Mouse (Mus musculus) liver, embryonic 13.5 days (tissue): Measurements from ENCODE around the gene Nudt8. TPM values are rescaled to one million over a fixed set of nuclear protein-coding genes. Genes with fewer than 3 reads are reported as not detected.
A peak's percentile ranks its signal among the peaks of the same experiment; 100 is the strongest.
"Not testable (repeated sequence)": the region's sequence is repeated elsewhere in the genome, so short reads cannot be mapped to it uniquely, and the experiment has no call there.

Experiments used
- ATAC-seq: fragments of 200-750 bp; cut with Nextera tagmentation; 2 replicates; pipeline ENCODE4 v1.8.0; 2017; ENCODE audit warnings: low read depth, mild to moderate bottlenecking, moderate number of reproducible peaks, moderate library complexity
- DNase-seq: peaks from one replicate; pipeline ENCODE4 v3.0.0; 2022
- H3K27ac ChIP-seq: fragments of 300-500 bp; sonication (generic); 2 replicates; pipeline ENCODE4 v1.5.1; 2015; ENCODE audit warnings: moderate library complexity, mild to moderate bottlenecking, inconsistent platforms
- H3K27me3 ChIP-seq: fragments of 300-500 bp; sonication (generic); 2 replicates; pipeline ENCODE4 v1.6.1; 2015; ENCODE audit warnings: mild to moderate bottlenecking, inconsistent platforms
- H3K36me3 ChIP-seq: fragments of 300-500 bp; sonication (generic); 2 replicates; pipeline ENCODE4 v1.6.1; 2015; ENCODE audit warnings: mild to moderate bottlenecking, inconsistent platforms
- H3K4me1 ChIP-seq: fragments of 300-500 bp; sonication (generic); replicated peaks from 2 replicates; pipeline ENCODE4 v1.6.1; 2015; ENCODE audit warnings: inconsistent platforms
- H3K4me2 ChIP-seq: fragments of 300-500 bp; sonication (generic); 2 replicates; pipeline ENCODE4 v1.6.1; 2015; ENCODE audit warnings: inconsistent platforms, mild to moderate bottlenecking, moderate library complexity
- H3K4me3 ChIP-seq: fragments of 300-500 bp; sonication (generic); replicated peaks from 2 replicates; pipeline ENCODE4 v1.5.1; 2015; ENCODE audit warnings: mild to moderate bottlenecking, inconsistent platforms
- H3K9ac ChIP-seq: fragments of 300-500 bp; sonication (generic); 2 replicates; pipeline ENCODE4 v1.6.1; 2015; ENCODE audit warnings: mild to moderate bottlenecking, inconsistent platforms
- H3K9me3 ChIP-seq: fragments of 300-500 bp; sonication (generic); replicated peaks from 2 replicates; pipeline ENCODE4 v1.6.1; 2016; ENCODE audit warnings: inconsistent platforms
- WGBS: fragments of 180-500 bp; shearing (Covaris S2); methylation state at CpG from one replicate; pipeline ENCODE4 v1.1.7; 2015; ENCODE audit not compliant: insufficient replicate concordance; 5-methylcytosine and 5-hydroxymethylcytosine counted together
- polyA plus RNA-seq: library from polyadenylated mRNA; unstranded; fragments of >200 nt; fragmentation: Nextera tagmentation; extraction: Ambion mirVana; gene quantifications from 2 replicates; pipeline ENCODE4 v1.2.1, GENCODE M21; 2015

The Nudt8 gene
- polyA plus RNA-seq, 1 experiment from 2014 or later, result 15.9 TPM

DNA sequence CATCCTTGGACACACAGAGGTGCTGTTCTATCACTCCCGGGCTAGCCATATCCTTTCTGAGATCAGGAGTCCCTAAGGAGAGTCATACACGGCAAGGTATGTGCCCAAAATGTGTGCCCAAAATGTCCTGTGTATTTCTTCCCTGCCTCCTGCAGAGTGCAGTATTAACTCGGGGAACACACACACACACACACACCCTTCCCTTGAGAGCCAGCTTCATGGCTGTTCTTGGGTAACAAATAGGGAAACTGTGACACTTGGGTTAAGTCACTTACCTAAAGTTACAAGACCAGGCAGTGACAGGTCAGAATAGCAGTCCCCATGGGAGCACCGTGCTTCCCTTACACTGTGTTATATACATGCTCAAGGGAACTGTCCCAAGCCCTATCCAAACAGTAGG lies 36.4 kb upstream of the Nudt8 start:
- Histone ChIP-seq H3K9me3 (no peaks in the 10 kb centered on the region), H3K9ac (no peak overlapping the region), H3K4me1 (peaks cover 10% of the 10 kb centered on the region), H3K27me3 (0 out of 2 replicates have a peak, but pooled peaks cover 3% of the 10 kb centered on the region), H3K36me3 (no peaks in the 10 kb centered on the region), H3K4me2 (no peak overlapping the region), H3K27ac (no peak overlapping the region), H3K4me3 (no peak overlapping the region)
- WGBS, result 58% methylated on average over 4 of the region's 4 CpGs
- no peak for DNase-seq
- no peak for ATAC-seq

DNA sequence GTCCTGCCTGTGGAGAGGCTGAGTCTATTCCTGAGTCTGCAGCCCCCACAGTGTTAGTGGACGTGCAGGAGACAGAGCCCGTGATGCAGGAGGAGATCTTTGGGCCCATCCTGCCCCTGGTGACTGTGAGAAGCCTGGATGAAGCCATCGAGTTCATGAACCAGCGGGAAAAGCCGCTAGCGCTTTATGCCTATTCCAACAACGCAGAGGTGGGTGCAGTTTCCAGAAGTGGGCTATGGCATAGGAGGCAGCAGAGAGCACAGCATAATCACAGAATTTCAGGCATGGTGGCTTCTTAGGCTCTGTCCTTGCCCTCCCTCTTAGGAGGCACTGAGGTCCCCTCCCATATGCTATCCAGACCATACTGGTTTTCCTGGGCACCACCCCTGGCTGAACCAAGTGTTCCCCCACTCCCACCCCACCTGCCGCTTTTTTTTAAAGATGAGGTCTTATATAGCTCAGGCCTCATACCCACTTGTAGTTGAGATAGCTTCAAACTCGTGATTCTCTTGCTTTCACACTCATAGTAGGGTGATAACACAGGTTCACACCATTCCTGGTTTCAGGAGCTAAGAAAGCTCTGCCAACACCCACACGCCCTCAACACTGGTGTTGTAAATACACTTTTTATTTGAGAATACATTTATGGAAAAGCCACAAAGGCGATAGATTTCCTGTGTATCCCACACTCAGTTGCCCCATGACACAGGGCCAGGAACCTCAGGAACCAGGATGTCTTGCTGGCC lies 33.9 kb upstream of the Nudt8 start:
- ATAC-seq (no peak), DNase-seq (no peak)
- Histone ChIP-seq H3K9me3 (no peaks in the 10 kb centered on the region), H3K4me1 (peaks cover 12% of the 10 kb centered on the region), H3K27ac (no peak overlapping the region), H3K9ac (no peak overlapping the region), H3K27me3 (0 out of 2 replicates have a peak, but pooled peaks cover 3% of the 10 kb centered on the region), H3K4me2 (no peak overlapping the region), H3K4me3 (no peak overlapping the region), H3K36me3 (no peaks in the 10 kb centered on the region)
- WGBS, result 64% methylated on average over 11 of the region's 11 CpGs

DNA sequence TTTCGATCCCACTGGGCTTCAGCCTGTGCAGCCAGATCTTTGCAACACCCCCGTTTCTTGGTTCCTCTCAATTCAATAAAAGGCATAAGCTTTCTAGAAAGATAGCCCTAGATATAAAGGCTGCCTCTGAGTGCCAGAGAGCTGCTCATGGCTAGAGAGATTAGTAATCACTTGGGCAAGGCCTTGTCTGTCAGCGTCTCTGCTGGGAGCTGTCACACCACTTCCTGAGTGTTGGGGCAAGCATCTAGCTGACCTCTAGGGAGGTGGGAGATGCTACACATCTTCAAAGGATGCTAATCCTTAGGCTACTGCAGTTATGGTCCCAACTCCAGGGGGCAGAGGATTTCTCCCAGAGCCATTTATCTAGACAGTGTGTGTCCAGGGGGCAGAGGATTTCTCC lies 33.1 kb upstream of the Nudt8 start:
- H3K9ac ChIP-seq, result no peak overlapping the region
- WGBS, result 33% methylated on average over 3 of the region's 3 CpGs
- DNase-seq (no peak), ATAC-seq (no peak)
- peaks cover 19% of the 10 kb centered on the region for H3K4me1 ChIP-seq
- H3K4me2 ChIP-seq, result no peak overlapping the region
- H3K9me3 ChIP-seq, result no peaks in the 10 kb centered on the region
- no peaks in the 10 kb centered on the region for H3K36me3 ChIP-seq
- 0 out of 2 replicates have a peak, but pooled peaks cover 3% of the 10 kb centered on the region for H3K27me3 ChIP-seq
- no peak overlapping the region for H3K27ac ChIP-seq
- no peak overlapping the region for H3K4me3 ChIP-seq

DNA sequence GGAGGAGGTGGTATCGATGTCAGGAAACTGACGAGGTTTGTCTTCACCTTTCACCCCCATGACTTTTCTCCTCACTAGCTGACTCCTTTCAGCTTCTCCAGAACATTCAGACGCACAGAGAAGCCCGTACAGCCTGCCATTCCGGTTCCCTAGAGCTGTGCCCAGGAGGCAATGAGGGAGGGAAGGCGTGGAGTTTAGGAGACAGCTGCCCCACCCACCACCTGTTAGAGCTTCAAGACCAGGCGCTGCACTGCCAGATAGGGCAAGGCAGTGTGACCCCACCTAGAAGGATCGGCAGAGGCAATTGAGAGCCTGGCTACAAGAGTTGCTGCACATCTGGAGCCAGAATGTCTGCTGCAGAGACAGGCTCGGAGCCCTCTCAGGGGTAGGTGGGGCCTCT lies 28.2 kb upstream of the Nudt8 start, which contains the start of gene Aldh3b2:
TSS of gene Aldh3b2 (plus strand) at position 100 of the 400 bp plus-strand sequence.
- ATAC-seq, result peak; percentile 87
- Histone ChIP-seq H3K36me3 (no peaks in the 10 kb centered on the region), H3K27ac (peak within 1 kb of the TSS; percentile 2; the same call in 1 of the 2 replicates), H3K4me1 (peaks cover 26% of the 10 kb centered on the region), H3K4me3 (no peak within 1 kb of the TSS), H3K9me3 (no peaks in the 10 kb centered on the region), H3K27me3 (0 out of 2 replicates have a peak, but pooled peaks cover 8% of the 10 kb centered on the region), H3K9ac (peak within 1 kb of the TSS; percentile 36; the same call in 1 of the 2 replicates), H3K4me2 (0 out of 2 replicates have a peak within 1 kb of the TSS, but pooled peaks have one; percentile 10)
- DNase-seq, result peak; percentile 63
- WGBS, result 37% methylated on average over 9 of the region's 9 CpGs

DNA sequence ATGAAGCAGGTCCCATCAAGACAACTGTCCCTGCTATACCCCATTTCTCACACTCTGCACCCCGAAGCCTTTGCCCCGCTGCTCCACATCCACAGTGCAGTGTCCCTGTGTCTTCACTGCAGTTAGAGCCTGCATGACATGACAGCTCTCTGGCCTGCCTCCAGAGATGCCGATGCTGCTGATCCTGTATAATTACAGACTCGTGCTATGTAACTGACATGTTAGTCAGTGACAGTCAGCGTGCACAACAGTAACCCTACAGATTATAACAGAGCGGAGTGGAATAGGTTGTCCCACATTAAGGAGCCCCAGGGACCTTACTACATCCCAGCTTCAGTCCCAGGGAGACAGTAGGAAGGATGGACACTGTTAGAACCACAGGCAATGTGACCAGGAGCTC lies 25.8 kb upstream of the Nudt8 start:
- not testable (repeated sequence) for H3K9me3 ChIP-seq, H3K9ac ChIP-seq, H3K27me3 ChIP-seq, DNase-seq, H3K4me2 ChIP-seq, H3K4me3 ChIP-seq, ATAC-seq, H3K36me3 ChIP-seq, H3K27ac ChIP-seq
- peaks cover 22% of the 10 kb centered on the region for H3K4me1 ChIP-seq
- 81% methylated on average over 6 of the region's 6 CpGs for whole genome bisulfite sequencing

DNA sequence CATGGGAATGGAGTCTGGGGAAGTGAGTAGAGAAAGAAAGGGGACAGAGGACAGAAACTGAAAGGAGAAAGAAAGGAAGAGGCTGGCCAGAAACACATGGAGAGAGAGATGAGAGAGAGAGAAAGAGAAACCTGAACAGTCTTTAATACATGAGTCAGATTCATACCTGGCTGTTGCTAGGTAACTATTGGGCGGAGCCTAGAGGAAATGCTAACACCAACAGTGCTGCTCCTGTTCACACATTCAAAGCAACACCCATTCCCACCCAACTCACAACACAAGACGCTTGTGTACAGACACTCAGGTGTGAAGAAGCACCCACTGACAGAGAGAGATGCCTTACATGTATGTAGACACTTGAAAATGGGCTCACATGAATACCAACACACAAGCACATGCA lies 24.5 kb upstream of the Nudt8 start:
- no peak overlapping the region for H3K27ac ChIP-seq
- no peaks in the 10 kb centered on the region for H3K9me3 ChIP-seq
- ATAC-seq, result no peak
- 47% methylated on average over 2 of the region's 2 CpGs for WGBS
- H3K4me3 ChIP-seq, result no peak overlapping the region
- no peak overlapping the region for H3K4me2 ChIP-seq
- H3K4me1 ChIP-seq, result peaks cover 22% of the 10 kb centered on the region
- 0 out of 2 replicates have a peak, but pooled peaks cover 4% of the 10 kb centered on the region for H3K27me3 ChIP-seq
- H3K36me3 ChIP-seq, result no peaks in the 10 kb centered on the region
- no peak for DNase-seq
- H3K9ac ChIP-seq, result no peak overlapping the region

DNA sequence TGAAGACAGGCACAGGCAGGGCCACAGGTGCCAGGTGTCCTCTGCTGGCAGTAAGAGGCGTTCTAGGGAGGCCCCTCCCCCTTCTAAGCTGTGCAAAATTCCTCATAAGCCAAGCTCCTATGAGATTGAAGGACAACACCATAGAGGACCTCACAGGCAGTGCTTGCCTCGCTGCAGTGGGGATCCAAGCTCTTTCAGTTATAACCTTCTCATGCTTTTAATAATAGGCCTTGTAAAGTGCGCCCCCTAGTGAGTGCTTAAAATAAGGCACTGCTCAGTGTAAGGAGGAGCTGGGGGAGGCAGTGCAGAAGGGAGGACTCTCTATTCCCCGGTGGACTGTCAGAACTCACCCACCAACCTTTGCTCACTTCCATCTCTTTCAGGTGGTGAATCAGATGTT lies 20.1 kb upstream of the Nudt8 start:
- Histone ChIP-seq H3K4me1 (peaks cover 7% of the 10 kb centered on the region), H3K27ac (no peak overlapping the region), H3K9me3 (no peaks in the 10 kb centered on the region), H3K4me2 (no peak overlapping the region), H3K27me3 (no peaks in the 10 kb centered on the region), H3K4me3 (no peak overlapping the region), H3K36me3 (no peaks in the 10 kb centered on the region), H3K9ac (no peak overlapping the region)
- ATAC-seq (peak; percentile 52), DNase-seq (peak; percentile 63)
- WGBS, result 16% methylated on average over 4 of the region's 4 CpGs

DNA sequence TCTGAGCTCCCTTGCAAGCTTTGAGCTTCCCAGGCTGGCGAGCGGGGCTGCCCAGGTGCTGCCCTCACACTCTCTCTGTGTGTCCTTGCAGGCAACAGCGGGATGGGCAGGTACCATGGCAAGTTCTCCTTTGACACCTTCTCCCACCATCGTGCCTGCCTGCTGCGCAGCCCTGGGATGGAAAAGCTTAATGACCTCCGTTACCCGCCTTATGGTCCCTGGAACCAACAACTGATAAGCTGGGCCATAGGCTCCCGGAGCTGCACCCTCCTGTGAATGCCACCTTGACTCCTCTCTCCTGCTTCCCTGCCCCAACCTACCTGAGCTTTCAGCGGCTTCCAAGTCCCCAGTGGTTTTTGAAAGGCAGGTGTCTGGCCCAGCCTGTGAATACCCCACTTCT lies 19.5 kb upstream of the Nudt8 start:
- H3K4me1 ChIP-seq, result peaks cover 13% of the 10 kb centered on the region
- no peak overlapping the region for H3K27ac ChIP-seq
- DNase-seq (no peak), ATAC-seq (no peak)
- no peaks in the 10 kb centered on the region for H3K27me3 ChIP-seq
- no peak overlapping the region for H3K4me3 ChIP-seq
- no peak overlapping the region for H3K4me2 ChIP-seq
- H3K9ac ChIP-seq, result no peak overlapping the region
- WGBS, result 65% methylated on average over 9 of the region's 9 CpGs
- no peaks in the 10 kb centered on the region for H3K9me3 ChIP-seq
- H3K36me3 ChIP-seq, result no peaks in the 10 kb centered on the region

DNA sequence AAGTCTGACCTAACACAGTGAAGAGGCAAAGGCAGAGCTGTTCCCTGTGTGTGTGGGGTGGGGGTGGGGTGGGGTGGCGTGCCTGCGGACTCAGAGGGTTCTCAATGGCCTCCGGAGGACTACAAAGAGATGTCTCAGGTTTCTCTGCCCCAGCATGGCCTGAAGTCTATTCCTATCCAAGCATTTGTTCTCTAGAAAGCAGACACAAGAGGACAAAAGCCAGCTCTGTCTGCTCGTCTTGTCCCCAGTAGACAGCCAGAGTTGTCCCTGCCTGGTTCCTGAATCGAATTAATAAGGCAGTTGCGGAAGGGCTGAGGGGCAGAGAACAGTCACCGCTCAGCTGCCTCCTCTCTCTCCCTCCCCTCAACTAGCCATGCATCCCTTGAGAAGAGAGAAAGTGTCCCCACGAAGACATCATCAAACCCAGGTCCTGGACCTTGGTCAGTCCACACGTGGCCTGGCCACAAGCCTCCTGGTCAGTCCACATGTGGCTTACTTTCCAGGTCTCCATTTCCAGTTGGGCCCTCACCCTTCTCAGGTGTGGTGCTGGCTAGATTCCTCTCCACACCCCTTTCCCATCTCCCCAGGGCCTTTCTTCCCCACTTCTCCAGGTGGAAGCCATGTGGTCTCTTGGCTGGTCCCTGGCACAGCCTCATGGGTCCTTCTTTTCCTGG lies 16.7 kb upstream of the Nudt8 start:
- Histone ChIP-seq H3K36me3 (peaks cover 2% of the 10 kb centered on the region; the same call in 1 of the 2 replicates), H3K27me3 (no peaks in the 10 kb centered on the region), H3K4me2 (no peak overlapping the region), H3K27ac (no peak overlapping the region), H3K9ac (no peak overlapping the region), H3K4me3 (no peak overlapping the region), H3K9me3 (no peaks in the 10 kb centered on the region), H3K4me1 (peaks cover 28% of the 10 kb centered on the region)
- ATAC-seq, result no peak
- WGBS, result 60% methylated on average over 9 of the region's 9 CpGs
- DNase-seq, result no peak

DNA sequence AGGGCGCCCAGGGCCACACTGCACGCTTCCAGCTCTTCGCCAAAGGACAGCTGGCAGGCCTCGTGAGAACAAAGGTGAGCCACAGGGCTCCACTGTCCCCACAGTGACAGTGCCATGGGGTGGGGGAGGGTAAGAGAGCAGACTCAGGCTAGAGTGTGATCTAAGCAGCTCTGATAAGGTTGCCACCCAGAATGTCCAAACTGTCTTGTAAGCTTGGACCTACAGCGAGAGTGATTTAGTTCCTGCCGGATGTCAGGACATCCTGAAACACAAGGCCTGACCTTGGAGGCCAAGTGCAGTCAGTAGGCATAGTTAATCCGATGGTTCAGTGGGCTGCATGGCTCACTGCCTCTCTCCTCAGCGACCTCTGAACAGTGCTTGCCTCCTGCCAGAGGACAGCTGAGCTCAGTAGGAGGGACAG lies 15.1 kb upstream of the Nudt8 start:
- Histone ChIP-seq H3K9ac (no peak overlapping the region), H3K4me1 (peaks cover 28% of the 10 kb centered on the region), H3K9me3 (no peaks in the 10 kb centered on the region), H3K36me3 (peaks cover 4% of the 10 kb centered on the region; the same call in 1 of the 2 replicates), H3K4me3 (no peak overlapping the region), H3K27ac (peak overlapping the region; percentile 68), H3K4me2 (no peak overlapping the region), H3K27me3 (no peaks in the 10 kb centered on the region)
- ATAC-seq, result peak; percentile 35
- WGBS, result 21% methylated on average over 8 of the region's 8 CpGs
- DNase-seq, result no peak

DNA sequence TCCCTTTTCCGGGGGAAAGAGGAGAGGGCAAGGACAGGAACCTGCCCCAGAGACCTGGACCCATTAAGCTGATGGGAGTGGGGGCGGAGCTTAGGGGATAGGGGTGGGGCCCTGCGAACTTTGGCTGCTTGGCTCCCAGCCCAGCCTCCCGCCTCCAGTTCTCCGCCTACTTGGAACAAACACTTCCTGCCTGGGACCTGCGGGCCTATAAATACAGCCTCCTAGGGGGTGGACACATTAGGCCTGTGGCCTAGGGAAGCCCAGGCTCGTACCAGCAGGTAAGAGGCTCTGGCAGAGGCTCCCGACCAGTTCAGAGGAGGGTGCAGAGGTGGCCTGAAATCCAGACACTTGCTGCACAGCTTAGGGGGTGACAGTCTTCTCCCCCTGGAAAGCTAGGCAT lies 14.0 kb upstream of the Nudt8 start, which contains the start of gene Acy3:
TSS of gene Acy3 (plus strand) at position 237 of the 400 bp plus-strand sequence.
- Histone ChIP-seq H3K4me3 (peak within 1 kb of the TSS; percentile 2; the same call in 1 of the 2 replicates), H3K36me3 (peaks cover 4% of the 10 kb centered on the region; the same call in 1 of the 2 replicates), H3K4me2 (peak within 1 kb of the TSS; percentile 43), H3K9ac (peak within 1 kb of the TSS; percentile 39), H3K9me3 (no peaks in the 10 kb centered on the region), H3K4me1 (peaks cover 28% of the 10 kb centered on the region), H3K27ac (peak within 1 kb of the TSS; percentile 68), H3K27me3 (no peaks in the 10 kb centered on the region)
- DNase-seq (peak; percentile 48), ATAC-seq (peak; percentile 72)
- WGBS, result 13% methylated on average over 8 of the region's 8 CpGs
